Mouse (Mus musculus) hindbrain, embryonic 11.5 days (tissue): ENCODE measurements at regions not wholly inside any gene's neighbourhood (a gene's known extent, or its start where the extent isn't known, plus 50 kb on each side); places are given as distances from the start of the nearest gene placed in this dataset.

Source experiments
- ATAC-seq: fragments of 200-750 bp; cut with Nextera tagmentation; 2 replicates; pipeline ENCODE4 v1.8.0; 2017; ENCODE audit warnings: mild to moderate bottlenecking, moderate TSS enrichment, moderate library complexity; ENCODE audit not compliant: low FRiP score
- DNase-seq: peaks from one replicate; pipeline ENCODE4 v3.0.0-alpha.2; 2015; ENCODE audit warnings: low spot score
- H3K27ac ChIP-seq: fragments of 300-500 bp; sonication (generic); 2 replicates; pipeline ENCODE4 v1.5.1; 2014; ENCODE audit warnings: mild to moderate bottlenecking, low read depth, low read length
- H3K27me3 ChIP-seq: fragments of 300-500 bp; sonication (generic); 2 replicates; pipeline ENCODE4 v1.6.1; 2014; ENCODE audit warnings: mild to moderate bottlenecking, low read length, moderate library complexity, mixed read lengths; ENCODE audit not compliant: control insufficient read depth, insufficient read depth
- H3K36me3 ChIP-seq: fragments of 300-500 bp; sonication (generic); 2 replicates; pipeline ENCODE4 v1.6.1; 2014; ENCODE audit warnings: mild to moderate bottlenecking, low read length, moderate library complexity, mixed read lengths; ENCODE audit not compliant: control insufficient read depth, insufficient read depth
- H3K4me1 ChIP-seq: fragments of 300-500 bp; sonication (generic); replicated peaks from 2 replicates; pipeline ENCODE4 v1.6.1; 2014; ENCODE audit warnings: low read length, mixed read lengths; ENCODE audit not compliant: control insufficient read depth, insufficient read depth
- H3K4me2 ChIP-seq: fragments of 300-500 bp; sonication (generic); replicated peaks from 2 replicates; pipeline ENCODE4 v1.6.1; 2014; ENCODE audit warnings: mild to moderate bottlenecking, low read depth, low read length
- H3K4me3 ChIP-seq: fragments of 300-500 bp; sonication (generic); 2 replicates; pipeline ENCODE4 v1.5.1; 2014; ENCODE audit warnings: low read depth, low read length
- H3K9ac ChIP-seq: fragments of 300-500 bp; sonication (generic); 2 replicates; pipeline ENCODE4 v1.6.1; 2014; ENCODE audit warnings: low read depth, low read length
- H3K9me3 ChIP-seq: fragments of 300-500 bp; sonication (generic); 2 replicates; pipeline ENCODE4 v1.6.1; 2016; ENCODE audit warnings: low read length; ENCODE audit not compliant: control insufficient read depth
- WGBS: fragments of 180-500 bp; shearing (Covaris S2); extraction: QIAGEN DNeasy Blood & Tissue Kit; methylation state at CpG from one replicate; pipeline ENCODE4 v1.1.7; 2014; 5-methylcytosine and 5-hydroxymethylcytosine counted together

GRCm38 (mm10) chr10:67673450-67673849, 124.7 kb upstream of the Ado start:
- ATAC-seq (no peak), DNase-seq (no peak)
- WGBS = 81% methylated on average over 8 of the region's 8 CpGs
- H3K9ac ChIP-seq = no peak overlapping the region
- H3K4me1 ChIP-seq = no peaks in the 10 kb centered on the region
- no peak overlapping the region for H3K4me2 ChIP-seq
- no peak overlapping the region for H3K27ac ChIP-seq
- H3K9me3 ChIP-seq = no peaks in the 10 kb centered on the region
- H3K4me3 ChIP-seq = no peak overlapping the region
- no peaks in the 10 kb centered on the region for H3K36me3 ChIP-seq
- H3K27me3 ChIP-seq = no peaks in the 10 kb centered on the region

GRCm38 (mm10) chr10:67672281-67672680, 123.5 kb upstream of the Ado start:
- Histone ChIP-seq H3K9me3 (no peaks in the 10 kb centered on the region), H3K4me1 (no peaks in the 10 kb centered on the region), H3K36me3 (no peaks in the 10 kb centered on the region), H3K4me2 (no peak overlapping the region), H3K27me3 (no peaks in the 10 kb centered on the region), H3K27ac (no peak overlapping the region), H3K9ac (no peak overlapping the region), H3K4me3 (no peak overlapping the region)
- ATAC-seq (no peak), DNase-seq (no peak)
- 93% methylated on average over 8 of the region's 8 CpGs for WGBS

- Histone ChIP-seq H3K9ac (no peak overlapping the region), H3K9me3 (no peaks in the 10 kb centered on the region), H3K36me3 (no peaks in the 10 kb centered on the region), H3K4me3 (no peak overlapping the region), H3K27me3 (no peaks in the 10 kb centered on the region), H3K27ac (no peak overlapping the region), H3K4me2 (no peak overlapping the region), H3K4me1 (no peaks in the 10 kb centered on the region)
- no peak for DNase-seq
- ATAC-seq = no peak
- WGBS = 81% methylated on average over 2 of the region's 2 CpGs
Measured at GRCm38 (mm10) chr10:67669066-67669465, 120.3 kb upstream of the Ado start.

GRCm38 (mm10) chr10:67663028-67663427, 114.3 kb upstream of the Ado start:
- no peaks in the 10 kb centered on the region for H3K4me1 ChIP-seq
- no peaks in the 10 kb centered on the region for H3K27me3 ChIP-seq
- 61% methylated on average over 3 of the region's 3 CpGs for WGBS
- H3K27ac ChIP-seq = no peak overlapping the region
- H3K9me3 ChIP-seq = no peaks in the 10 kb centered on the region
- H3K4me3 ChIP-seq = no peak overlapping the region
- no peak overlapping the region for H3K4me2 ChIP-seq
- DNase-seq = no peak
- ATAC-seq = no peak
- no peaks in the 10 kb centered on the region for H3K36me3 ChIP-seq
- H3K9ac ChIP-seq = no peak overlapping the region

- Histone ChIP-seq H3K27ac (no peak overlapping the region), H3K9me3 (no peaks in the 10 kb centered on the region), H3K4me2 (no peak overlapping the region), H3K27me3 (no peaks in the 10 kb centered on the region), H3K9ac (no peak overlapping the region), H3K4me1 (no peaks in the 10 kb centered on the region), H3K4me3 (no peak overlapping the region), H3K36me3 (no peaks in the 10 kb centered on the region)
- ATAC-seq = no peak
- WGBS = 87% methylated on average over 4 of the region's 4 CpGs
- no peak for DNase-seq
Measured at GRCm38 (mm10) chr10:67661666-67662065, 112.9 kb upstream of the Ado start.

GRCm38 (mm10) chr10:67658005-67658545, 109.3 kb upstream of the Ado start:
- H3K4me2 ChIP-seq = no peak overlapping the region
- H3K4me3 ChIP-seq = no peak overlapping the region
- ATAC-seq (no peak), DNase-seq (no peak)
- no peaks in the 10 kb centered on the region for H3K4me1 ChIP-seq
- no peak overlapping the region for H3K27ac ChIP-seq
- no peaks in the 10 kb centered on the region for H3K9me3 ChIP-seq
- no peaks in the 10 kb centered on the region for H3K36me3 ChIP-seq
- no peaks in the 10 kb centered on the region for H3K27me3 ChIP-seq
- H3K9ac ChIP-seq = no peak overlapping the region
- 83% methylated on average over 4 of the region's 4 CpGs for WGBS

GRCm38 (mm10) chr10:67657305-67657704, 108.5 kb upstream of the Ado start:
- H3K36me3 ChIP-seq = no peaks in the 10 kb centered on the region
- no peak overlapping the region for H3K27ac ChIP-seq
- DNase-seq (no peak), ATAC-seq (no peak)
- no peak overlapping the region for H3K9ac ChIP-seq
- no peak overlapping the region for H3K4me3 ChIP-seq
- H3K4me1 ChIP-seq = no peaks in the 10 kb centered on the region
- WGBS = 81% methylated on average over 2 of the region's 2 CpGs
- H3K4me2 ChIP-seq = no peak overlapping the region
- H3K9me3 ChIP-seq = no peaks in the 10 kb centered on the region
- H3K27me3 ChIP-seq = no peaks in the 10 kb centered on the region

GRCm38 (mm10) chr10:67654518-67654917, 105.8 kb upstream of the Ado start:
- WGBS = 92% methylated on average over 10 of the region's 10 CpGs
- no peak overlapping the region for H3K9ac ChIP-seq
- H3K27me3 ChIP-seq = no peaks in the 10 kb centered on the region; the same call in 1 of the 2 replicates
- no peak for DNase-seq
- H3K4me3 ChIP-seq = no peak overlapping the region
- no peak overlapping the region for H3K27ac ChIP-seq
- H3K4me2 ChIP-seq = no peak overlapping the region
- no peaks in the 10 kb centered on the region for H3K4me1 ChIP-seq
- H3K36me3 ChIP-seq = no peaks in the 10 kb centered on the region
- no peak for ATAC-seq
- H3K9me3 ChIP-seq = no peaks in the 10 kb centered on the region

GRCm38 (mm10) chr10:67652300-67652699, 103.5 kb upstream of the Ado start:
- Histone ChIP-seq H3K9ac (no peak overlapping the region), H3K4me1 (no peaks in the 10 kb centered on the region), H3K36me3 (no peaks in the 10 kb centered on the region), H3K27ac (no peak overlapping the region), H3K9me3 (no peaks in the 10 kb centered on the region), H3K4me2 (no peak overlapping the region), H3K4me3 (no peak overlapping the region), H3K27me3 (peaks cover 2% of the 10 kb centered on the region)
- no peak for ATAC-seq
- 84% methylated on average over 3 of the region's 3 CpGs for WGBS
- no peak for DNase-seq
